Mouse (Mus musculus): Measurements from ENCODE around the gene Ston2. TPM values are rescaled to one million over a fixed set of nuclear protein-coding genes. Genes with fewer than 3 reads are reported as not detected.

The Ston2 gene
- polyA plus RNA-seq, 1 experiment from 2014 or later, result 8.1 TPM

DNA sequence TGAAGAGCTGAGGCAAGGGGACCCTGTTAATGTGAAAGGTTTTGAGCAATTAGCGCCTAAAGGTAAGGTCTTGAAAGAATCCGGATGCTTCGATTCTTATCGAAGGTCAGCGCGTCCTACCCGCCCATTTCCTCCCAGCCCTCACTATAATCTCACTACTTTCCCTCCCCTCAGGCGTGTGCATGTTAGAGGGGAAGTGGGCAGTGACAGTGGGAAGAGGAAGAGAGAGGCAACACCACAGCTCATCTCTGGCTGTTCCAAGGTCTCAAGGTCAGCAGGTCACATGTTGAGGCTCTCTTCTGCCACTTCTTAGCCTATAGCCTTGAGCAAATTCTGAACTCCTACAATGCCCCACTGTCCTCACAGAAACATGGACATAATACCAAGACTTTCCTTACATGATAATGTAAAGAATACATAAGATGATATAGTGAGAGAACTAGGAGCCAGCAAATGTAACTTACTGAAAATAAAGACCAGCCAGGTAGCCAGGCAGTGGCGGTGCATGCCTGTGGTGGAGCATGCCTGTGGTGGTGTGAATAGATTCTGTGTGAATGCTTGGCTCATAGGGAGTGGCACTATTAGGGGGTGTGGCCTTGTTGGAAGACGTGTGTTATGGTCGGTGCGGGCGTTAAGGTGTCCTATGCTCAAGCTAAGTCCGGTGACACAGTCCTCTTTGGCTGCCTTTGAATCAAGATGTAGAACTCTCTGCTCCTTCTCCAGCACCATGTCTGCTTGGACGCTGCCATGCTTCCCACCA lies 51.8 kb downstream of the Ston2 start:
- no peak for TF ChIP-seq CTCF (IDR thresholded peaks at IDR 0.05; ENCODE audit: low read depth)
- Histone ChIP-seq H3K4me3 (replicated peaks; ENCODE audit: low read depth, low read length) (no peak overlapping the region), H3K4me2 (ENCODE audit: low read length) (no peak overlapping the region), H3K9ac (ENCODE audit: low read depth, low read length) (no peak overlapping the region), H3K27ac (no peak overlapping the region), H3K36me3 (ENCODE audit: insufficient read depth, low read length) (no peaks in the 10 kb centered on the region), H3K9me3 (replicated peaks; ENCODE audit: low read length) (no peaks in the 10 kb centered on the region), H3K4me1 (replicated peaks; ENCODE audit: insufficient read depth, low read length) (no peaks in the 10 kb centered on the region), H3K27me3 (ENCODE audit: insufficient read depth, low read length) (no peaks in the 10 kb centered on the region)
- 91% methylated on average over 15 of the region's 15 CpGs for WGBS
- ATAC-seq (replicated peaks; ENCODE audit: low FRiP score, low read depth) (no peak), DNase-seq (ENCODE audit: low spot score) (no peak)

DNA sequence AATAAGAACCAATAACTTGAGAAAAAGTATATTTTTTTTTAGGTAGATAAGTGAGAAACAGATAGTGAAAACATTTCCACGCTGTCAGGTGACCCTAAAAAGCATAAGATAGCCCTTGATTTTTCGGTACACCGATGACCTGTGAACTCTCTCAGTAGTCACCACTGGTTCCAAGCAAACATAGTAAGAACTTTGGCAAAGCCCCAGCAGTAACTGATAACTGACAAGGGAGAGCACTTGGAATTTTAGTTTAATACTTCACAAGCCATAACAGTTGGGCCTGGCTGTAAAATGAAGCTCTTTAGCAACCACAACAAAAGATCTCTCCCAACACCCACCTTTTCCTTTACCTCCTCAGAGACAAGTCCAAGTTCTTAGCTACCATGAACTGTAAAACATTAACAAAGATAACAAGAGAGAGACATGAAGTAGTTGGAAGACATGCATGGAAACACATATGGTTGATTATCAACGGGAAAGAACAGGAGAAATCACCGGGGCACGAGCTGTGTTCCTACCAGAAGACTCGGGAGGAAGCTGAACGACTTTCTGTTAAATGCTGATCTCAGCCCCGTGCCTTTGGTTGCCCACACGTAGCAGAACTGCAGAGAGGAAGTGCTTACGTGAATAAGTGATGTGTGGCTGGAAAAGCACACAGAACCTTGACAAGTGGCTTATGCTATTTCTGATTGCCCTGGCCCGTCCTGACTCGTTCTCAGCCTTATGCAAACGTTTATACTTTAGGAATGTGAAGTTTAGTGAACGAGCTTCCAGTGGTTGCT lies 53.8 kb downstream of the Ston2 start:
- 42% methylated on average over 15 of the region's 15 CpGs for WGBS
- DNase-seq (ENCODE audit: low spot score), result peak; percentile 46
- ATAC-seq (replicated peaks; ENCODE audit: low FRiP score, low read depth), result peak; percentile 81
- H3K4me3 ChIP-seq (replicated peaks; ENCODE audit: low read depth, low read length), result no peak overlapping the region
- no peaks in the 10 kb centered on the region for H3K4me1 ChIP-seq (replicated peaks; ENCODE audit: insufficient read depth, low read length)
- H3K4me2 ChIP-seq (ENCODE audit: low read length), result no peak overlapping the region
- H3K36me3 ChIP-seq (ENCODE audit: insufficient read depth, low read length), result no peaks in the 10 kb centered on the region
- no peaks in the 10 kb centered on the region for H3K9me3 ChIP-seq (replicated peaks; ENCODE audit: low read length)
- no peak overlapping the region for H3K9ac ChIP-seq (ENCODE audit: low read depth, low read length)
- no peaks in the 10 kb centered on the region for H3K27me3 ChIP-seq (ENCODE audit: insufficient read depth, low read length)
- TF ChIP-seq CTCF (IDR thresholded peaks at IDR 0.05; ENCODE audit: low read depth), result no peak
- H3K27ac ChIP-seq, result peak overlapping the region; percentile 14; the same call in 1 of the 2 replicates

DNA sequence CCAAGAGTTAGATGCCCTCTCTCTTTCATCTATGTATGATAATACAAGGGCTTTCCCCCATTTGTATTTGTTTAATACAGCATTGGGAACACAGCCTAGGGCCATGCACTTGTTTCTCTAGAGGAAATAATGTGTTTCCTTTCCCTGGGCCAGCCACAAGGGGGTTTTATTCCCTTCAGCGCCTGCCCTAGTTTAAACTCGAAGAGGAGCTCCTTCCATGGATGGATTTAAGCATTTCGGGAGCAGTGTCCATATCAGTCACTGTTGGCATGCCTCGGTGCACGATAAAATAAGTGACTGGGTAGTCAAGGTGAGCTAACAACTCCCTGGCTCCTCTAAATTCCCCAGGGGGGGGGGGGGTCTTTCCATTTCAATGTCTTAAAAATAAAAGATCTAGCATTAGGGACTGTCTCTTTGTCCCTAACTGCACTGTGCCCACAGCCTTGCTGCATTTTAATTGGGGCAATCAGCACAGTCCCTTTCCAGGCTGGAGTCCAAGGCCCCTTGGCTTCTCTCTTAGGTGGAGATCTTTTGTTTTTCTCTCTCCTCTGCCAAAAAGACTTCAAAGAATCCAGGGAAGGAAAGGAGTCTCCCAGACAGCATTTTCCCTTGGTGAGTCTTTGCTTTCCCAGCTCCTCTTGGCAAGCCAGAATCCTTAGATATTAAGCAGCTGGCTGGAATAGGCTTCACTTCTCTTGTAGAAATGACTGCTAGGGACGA lies 55.3 kb downstream of the Ston2 start:
- H3K9me3 ChIP-seq (replicated peaks; ENCODE audit: low read length), result no peaks in the 10 kb centered on the region
- no peak overlapping the region for H3K27ac ChIP-seq
- no peaks in the 10 kb centered on the region for H3K36me3 ChIP-seq (ENCODE audit: insufficient read depth, low read length)
- H3K4me1 ChIP-seq (replicated peaks; ENCODE audit: insufficient read depth, low read length), result no peaks in the 10 kb centered on the region
- no peak overlapping the region for H3K9ac ChIP-seq (ENCODE audit: low read depth, low read length)
- no peak overlapping the region for H3K4me2 ChIP-seq (ENCODE audit: low read length)
- peak; percentile 38; the same call in 1 of the 2 replicates for TF ChIP-seq CTCF (IDR thresholded peaks at IDR 0.05; ENCODE audit: low read depth)
- no peaks in the 10 kb centered on the region for H3K27me3 ChIP-seq (ENCODE audit: insufficient read depth, low read length)
- no peak for ATAC-seq (replicated peaks; ENCODE audit: low FRiP score, low read depth)
- 49% methylated on average over 6 of the region's 6 CpGs for WGBS
- H3K4me3 ChIP-seq (replicated peaks; ENCODE audit: low read depth, low read length), result no peak overlapping the region
- no peak for DNase-seq (ENCODE audit: low spot score)

DNA sequence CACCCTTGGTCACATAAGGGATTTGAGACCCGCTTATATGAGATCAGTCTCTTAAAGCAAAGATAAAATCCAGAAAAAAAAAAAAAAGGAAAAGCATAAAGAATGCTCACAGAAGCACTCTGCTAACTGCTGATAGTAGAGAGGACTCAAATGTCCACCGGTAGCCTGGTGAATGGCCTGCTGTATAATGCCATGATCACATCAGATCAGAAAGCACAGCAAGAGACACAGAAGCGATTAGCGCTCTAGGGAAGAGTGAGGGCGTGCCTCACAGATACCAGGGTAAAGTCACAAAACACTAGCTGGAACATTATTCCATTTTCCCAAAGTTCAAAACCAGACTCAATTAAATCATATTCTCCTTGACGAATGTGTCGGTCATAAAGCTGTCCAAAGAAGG lies 62.0 kb downstream of the Ston2 start:
- H3K27ac ChIP-seq, result no peak overlapping the region
- H3K4me3 ChIP-seq (replicated peaks; ENCODE audit: low read depth, low read length), result no peak overlapping the region
- TF ChIP-seq CTCF (IDR thresholded peaks at IDR 0.05; ENCODE audit: low read depth), result no peak
- no peak overlapping the region for H3K9ac ChIP-seq (ENCODE audit: low read depth, low read length)
- H3K27me3 ChIP-seq (ENCODE audit: insufficient read depth, low read length), result no peaks in the 10 kb centered on the region
- no peaks in the 10 kb centered on the region for H3K4me1 ChIP-seq (replicated peaks; ENCODE audit: insufficient read depth, low read length)
- DNase-seq (ENCODE audit: low spot score) (no peak), ATAC-seq (replicated peaks; ENCODE audit: low FRiP score, low read depth) (no peak)
- no peaks in the 10 kb centered on the region for H3K9me3 ChIP-seq (replicated peaks; ENCODE audit: low read length)
- H3K36me3 ChIP-seq (ENCODE audit: insufficient read depth, low read length), result no peaks in the 10 kb centered on the region
- WGBS, result 84% methylated on average over 7 of the region's 7 CpGs
- H3K4me2 ChIP-seq (ENCODE audit: low read length), result no peak overlapping the region

DNA sequence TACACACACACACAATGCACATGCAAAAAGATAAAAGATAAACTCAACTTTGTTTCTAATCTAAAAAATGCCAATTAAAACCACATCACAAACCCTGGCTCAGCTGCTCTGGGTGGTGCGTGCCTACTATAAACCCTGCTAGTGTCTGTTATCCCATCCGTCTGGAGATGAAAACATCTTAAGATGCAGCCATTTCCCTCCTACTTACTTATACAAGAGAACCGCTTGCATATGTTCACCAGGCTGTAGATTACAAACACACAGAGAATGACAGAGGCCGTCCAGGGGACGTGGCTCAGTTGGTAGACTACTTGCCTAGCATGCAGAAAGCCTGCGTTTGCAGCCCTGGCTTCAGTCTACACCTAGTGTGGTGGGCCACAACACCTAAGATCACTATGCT lies 64.3 kb downstream of the Ston2 start:
- WGBS, result 87% methylated on average over 6 of the region's 6 CpGs
- H3K9me3 ChIP-seq (replicated peaks; ENCODE audit: low read length), result no peaks in the 10 kb centered on the region
- TF ChIP-seq CTCF (IDR thresholded peaks at IDR 0.05; ENCODE audit: low read depth), result no peak

DNA sequence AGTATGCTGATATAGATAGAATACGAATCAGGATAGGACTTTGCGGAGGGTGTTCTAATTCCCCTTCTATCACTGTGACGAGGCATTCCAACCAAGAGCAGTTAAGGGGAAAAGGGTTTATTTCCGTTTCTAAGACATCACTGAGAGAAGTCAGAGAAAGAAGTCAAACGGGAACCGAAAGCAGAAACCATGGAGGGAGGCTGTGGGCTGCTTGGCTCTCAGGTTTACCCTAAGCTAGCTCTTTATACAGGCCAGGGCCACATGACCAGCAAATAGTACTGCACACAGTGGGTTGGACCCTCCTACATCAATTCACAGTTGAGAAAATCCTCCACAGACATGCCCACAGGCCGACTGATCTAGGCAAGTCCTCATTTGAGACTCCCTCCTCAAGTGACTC lies 69.1 kb downstream of the Ston2 start:
- 83% methylated on average over 7 of the region's 7 CpGs for WGBS
- H3K27me3 ChIP-seq (ENCODE audit: insufficient read depth, low read length), result no peaks in the 10 kb centered on the region
- no peak for ATAC-seq (replicated peaks; ENCODE audit: low FRiP score, low read depth)

More for the DNA sequence above, 64.3 kb downstream of the Ston2 start:
- no peaks in the 10 kb centered on the region for H3K36me3 ChIP-seq (ENCODE audit: insufficient read depth, low read length)
- no peaks in the 10 kb centered on the region for H3K27me3 ChIP-seq (ENCODE audit: insufficient read depth, low read length)
- H3K4me1 ChIP-seq (replicated peaks; ENCODE audit: insufficient read depth, low read length), result no peaks in the 10 kb centered on the region
- no peak overlapping the region for H3K27ac ChIP-seq
- no peak for DNase-seq (ENCODE audit: low spot score)
- H3K4me2 ChIP-seq (ENCODE audit: low read length), result no peak overlapping the region
- no peak for ATAC-seq (replicated peaks; ENCODE audit: low FRiP score, low read depth)
- no peak overlapping the region for H3K4me3 ChIP-seq (replicated peaks; ENCODE audit: low read depth, low read length)
- no peak overlapping the region for H3K9ac ChIP-seq (ENCODE audit: low read depth, low read length)

More for the DNA sequence above, 69.1 kb downstream of the Ston2 start:
- Histone ChIP-seq H3K4me3 (replicated peaks; ENCODE audit: low read depth, low read length) (no peak overlapping the region), H3K4me1 (replicated peaks; ENCODE audit: insufficient read depth, low read length) (no peaks in the 10 kb centered on the region), H3K9me3 (replicated peaks; ENCODE audit: low read length) (no peaks in the 10 kb centered on the region), H3K27ac (no peak overlapping the region), H3K9ac (ENCODE audit: low read depth, low read length) (no peak overlapping the region), H3K36me3 (ENCODE audit: insufficient read depth, low read length) (no peaks in the 10 kb centered on the region), H3K4me2 (ENCODE audit: low read length) (no peak overlapping the region)
- no peak for DNase-seq (ENCODE audit: low spot score)
- TF ChIP-seq CTCF (IDR thresholded peaks at IDR 0.05; ENCODE audit: low read depth), result no peak
